Mouse (Mus musculus) cerebellum, adult (tissue): ENCODE data around the gene Smdt1.
"Not testable (repeated sequence)": the region's sequence is repeated elsewhere in the genome, so short reads cannot be mapped to it uniquely, and the experiment has no call there.

ENCODE experiments used
- ATAC-seq: cut with Nextera tagmentation; 2 replicates; pipeline ENCODE4 v1.9.2; 2017; ENCODE audit warnings: mild to moderate bottlenecking, moderate library complexity, mixed read lengths; ENCODE audit not compliant: insufficient number of reproducible peaks, low FRiP score, low TSS enrichment

Smdt1 gene

GRCm38 (mm10) chr15:82364561-82364960 is 25.8 kb downstream of the Smdt1 start:
- ATAC-seq, result not testable (repeated sequence)

GRCm38 (mm10) chr15:82368146-82368545 is 29.4 kb downstream of the Smdt1 start:
- no peak for ATAC-seq

- no peak for ATAC-seq
Measured at GRCm38 (mm10) chr15:82368851-82369250, 30.1 kb downstream of the Smdt1 start.

- ATAC-seq, result no peak
Measured at GRCm38 (mm10) chr15:82372446-82372845, 33.7 kb downstream of the Smdt1 start.

- no peak for ATAC-seq
Measured at GRCm38 (mm10) chr15:82372991-82373390, 34.2 kb downstream of the Smdt1 start.

- no peak for ATAC-seq
Measured at GRCm38 (mm10) chr15:82374437-82374836, 35.7 kb downstream of the Smdt1 start.

- ATAC-seq, result no peak
Measured at GRCm38 (mm10) chr15:82375855-82376254, 37.1 kb downstream of the Smdt1 start.

GRCm38 (mm10) chr15:82376393-82377138 is 37.8 kb downstream of the Smdt1 start:
- no peak for ATAC-seq

- no peak for ATAC-seq
Measured at GRCm38 (mm10) chr15:82377701-82378100, 38.9 kb downstream of the Smdt1 start.

GRCm38 (mm10) chr15:82378261-82379180 is 39.8 kb downstream of the Smdt1 start:
- ATAC-seq, result no peak

- ATAC-seq, result no peak
Measured at GRCm38 (mm10) chr15:82379511-82379870, 40.7 kb downstream of the Smdt1 start.

- peak; percentile 81 for ATAC-seq
Measured at GRCm38 (mm10) chr15:82379871-82380713, 41.3 kb downstream of the Smdt1 start, which contains the start of gene Cyp2d22. Gene Cyp2d22 (minus strand): TSS chr15:82380260.

GRCm38 (mm10) chr15:82380714-82381062 is 41.9 kb downstream of the Smdt1 start:
- ATAC-seq, result no peak

- no peak for ATAC-seq
Measured at GRCm38 (mm10) chr15:82382441-82382840, 43.7 kb downstream of the Smdt1 start.

GRCm38 (mm10) chr15:82385729-82386128 is 47.0 kb downstream of the Smdt1 start:
- no peak for ATAC-seq

- ATAC-seq, result not testable (repeated sequence)
Measured at GRCm38 (mm10) chr15:82389916-82390315, 51.2 kb downstream of the Smdt1 start.

GRCm38 (mm10) chr15:82393922-82394321 is 55.2 kb downstream of the Smdt1 start, which contains the start of gene Cyp2d11:
Gene Cyp2d11 (minus strand): TSS chr15:82394022.
- not testable (repeated sequence) for ATAC-seq

- ATAC-seq, result not testable (repeated sequence)
Measured at GRCm38 (mm10) chr15:82395955-82396354, 57.2 kb downstream of the Smdt1 start.
